Mouse (Mus musculus): Measurements from ENCODE around the gene Hoxa3.

DNA sequence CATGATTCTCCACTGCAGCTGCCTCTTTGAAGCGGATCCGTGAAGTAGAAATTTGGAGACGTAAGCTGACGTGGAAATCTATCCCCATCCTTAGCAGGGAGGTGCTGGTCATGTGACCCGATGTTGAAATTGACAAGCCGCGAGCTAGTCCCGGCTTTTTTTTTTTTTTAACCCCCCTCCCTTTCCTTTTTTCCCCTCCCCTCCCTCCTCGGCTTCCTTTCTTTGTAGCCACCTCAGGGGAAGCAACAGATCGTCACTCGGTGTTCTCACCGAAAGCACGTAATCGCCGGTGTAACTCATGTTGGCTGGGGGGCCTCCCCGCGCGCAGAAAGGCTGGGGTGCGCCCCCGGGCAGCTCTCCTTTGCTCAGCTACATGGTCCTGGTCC lies 32.6 kb upstream of the Hoxa3 start, which contains the start of gene Hoxa11:
- TF ChIP-seq POLR2A (IDR thresholded peaks at IDR 0.05; ENCODE audit: borderline replicate concordance, extremely low read depth, low read depth, low read length) (no peak), CTCF (IDR thresholded peaks at IDR 0.05; ENCODE audit: insufficient read depth, low read length) (no peak)

All from lung, adult 2 months (tissue).